Mouse (Mus musculus): ENCODE data around the gene Sipa1l2. TPM values are rescaled to one million over a fixed set of nuclear protein-coding genes. Genes with fewer than 3 reads are reported as not detected.

Sipa1l2 gene
- polyA plus RNA-seq, 1 experiment from 2014 or later: 25.3 TPM

GRCm38 (mm10) chr8:125557391-125558108 lies 12.1 kb downstream of the Sipa1l2 start:
- ATAC-seq (ENCODE audit: low FRiP score, low read depth): no peak
- Histone ChIP-seq H3K36me3 (no peaks in the 10 kb centered on the region), H3K4me2 (no peak overlapping the region), H3K9ac (no peak overlapping the region), H3K9me3 (no peaks in the 10 kb centered on the region), H3K27me3 (no peaks in the 10 kb centered on the region), H3K4me3 (no peak overlapping the region), H3K27ac (replicated peaks) (peak overlapping the region; percentile 82), H3K4me1 (replicated peaks) (peaks cover 66% of the 10 kb centered on the region)
- WGBS: 67% methylated on average over 10 of the region's 10 CpGs

- no peak for ATAC-seq (ENCODE audit: low FRiP score, low read depth)
Measured at GRCm38 (mm10) chr8:125556706-125557105, 12.9 kb downstream of the Sipa1l2 start.

GRCm38 (mm10) chr8:125550567-125550966 lies 19.0 kb downstream of the Sipa1l2 start:
- no peaks in the 10 kb centered on the region for H3K36me3 ChIP-seq
- H3K9ac ChIP-seq: no peak overlapping the region
- no peak overlapping the region for H3K4me2 ChIP-seq
- H3K27me3 ChIP-seq: no peaks in the 10 kb centered on the region
- 59% methylated on average over 4 of the region's 4 CpGs for whole genome bisulfite sequencing
- no peak overlapping the region for H3K4me3 ChIP-seq
- no peak for ATAC-seq (ENCODE audit: low FRiP score, low read depth)
- H3K27ac ChIP-seq (replicated peaks): no peak overlapping the region
- no peaks in the 10 kb centered on the region for H3K9me3 ChIP-seq
- H3K4me1 ChIP-seq (replicated peaks): peaks cover 16% of the 10 kb centered on the region

More at GRCm38 (mm10) chr8:125556706-125557105, 12.9 kb downstream of the Sipa1l2 start:
- Histone ChIP-seq H3K9me3 (no peaks in the 10 kb centered on the region), H3K27me3 (no peaks in the 10 kb centered on the region), H3K36me3 (no peaks in the 10 kb centered on the region), H3K4me3 (no peak overlapping the region), H3K27ac (replicated peaks) (no peak overlapping the region), H3K4me2 (no peak overlapping the region), H3K4me1 (replicated peaks) (peaks cover 61% of the 10 kb centered on the region), H3K9ac (no peak overlapping the region)
- 92% methylated on average over 5 of the region's 5 CpGs for WGBS

GRCm38 (mm10) chr8:125547296-125547695 lies 22.3 kb downstream of the Sipa1l2 start:
- Histone ChIP-seq H3K27me3 (no peaks in the 10 kb centered on the region), H3K36me3 (no peaks in the 10 kb centered on the region), H3K4me2 (no peak overlapping the region), H3K9me3 (no peaks in the 10 kb centered on the region), H3K27ac (replicated peaks) (no peak overlapping the region), H3K4me1 (replicated peaks) (peaks cover 23% of the 10 kb centered on the region), H3K9ac (no peak overlapping the region), H3K4me3 (no peak overlapping the region)
- WGBS: 76% methylated on average over 3 of the region's 3 CpGs
- no peak for ATAC-seq (ENCODE audit: low FRiP score, low read depth)

GRCm38 (mm10) chr8:125545866-125546265 lies 23.7 kb downstream of the Sipa1l2 start:
- Histone ChIP-seq H3K4me1 (replicated peaks) (peaks cover 23% of the 10 kb centered on the region), H3K4me2 (no peak overlapping the region), H3K9ac (no peak overlapping the region), H3K4me3 (no peak overlapping the region), H3K27ac (replicated peaks) (no peak overlapping the region), H3K36me3 (no peaks in the 10 kb centered on the region), H3K27me3 (no peaks in the 10 kb centered on the region), H3K9me3 (no peaks in the 10 kb centered on the region)
- 89% methylated on average over 9 of the region's 9 CpGs for WGBS
- no peak for ATAC-seq (ENCODE audit: low FRiP score, low read depth)

GRCm38 (mm10) chr8:125542893-125543613 lies 26.6 kb downstream of the Sipa1l2 start:
- 79% methylated on average over 11 of the region's 11 CpGs for WGBS
- H3K9ac ChIP-seq: no peak overlapping the region
- H3K27ac ChIP-seq (replicated peaks): no peak overlapping the region
- no peaks in the 10 kb centered on the region for H3K36me3 ChIP-seq
- no peak overlapping the region for H3K4me3 ChIP-seq
- no peaks in the 10 kb centered on the region for H3K27me3 ChIP-seq
- no peak for ATAC-seq (ENCODE audit: low FRiP score, low read depth)
- no peaks in the 10 kb centered on the region for H3K9me3 ChIP-seq
- no peak overlapping the region for H3K4me2 ChIP-seq
- peaks cover 20% of the 10 kb centered on the region for H3K4me1 ChIP-seq (replicated peaks)

- Histone ChIP-seq H3K27me3 (no peaks in the 10 kb centered on the region), H3K27ac (replicated peaks) (no peak overlapping the region), H3K4me2 (no peak overlapping the region), H3K9me3 (no peaks in the 10 kb centered on the region), H3K36me3 (no peaks in the 10 kb centered on the region), H3K9ac (no peak overlapping the region), H3K4me3 (no peak overlapping the region), H3K4me1 (replicated peaks) (peaks cover 15% of the 10 kb centered on the region)
- WGBS: 77% methylated on average over 13 of the region's 13 CpGs
- no peak for ATAC-seq (ENCODE audit: low FRiP score, low read depth)
Measured at GRCm38 (mm10) chr8:125539056-125540013, 30.3 kb downstream of the Sipa1l2 start.

- no peak for ATAC-seq (ENCODE audit: low FRiP score, low read depth)
- no peaks in the 10 kb centered on the region for H3K9me3 ChIP-seq
- no peak overlapping the region for H3K4me2 ChIP-seq
- H3K9ac ChIP-seq: no peak overlapping the region
- no peaks in the 10 kb centered on the region for H3K36me3 ChIP-seq
- 47% methylated on average over 6 of the region's 6 CpGs for WGBS
- no peak overlapping the region for H3K4me3 ChIP-seq
- no peak overlapping the region for H3K27ac ChIP-seq (replicated peaks)
- peaks cover 17% of the 10 kb centered on the region for H3K4me1 ChIP-seq (replicated peaks)
- H3K27me3 ChIP-seq: no peaks in the 10 kb centered on the region
Measured at GRCm38 (mm10) chr8:125538265-125538664, 31.3 kb downstream of the Sipa1l2 start.

GRCm38 (mm10) chr8:125533709-125534108 lies 35.9 kb downstream of the Sipa1l2 start:
- Histone ChIP-seq H3K36me3 (no peaks in the 10 kb centered on the region), H3K27me3 (no peaks in the 10 kb centered on the region), H3K4me3 (no peak overlapping the region), H3K9ac (no peak overlapping the region), H3K4me2 (no peak overlapping the region), H3K4me1 (replicated peaks) (peaks cover 56% of the 10 kb centered on the region), H3K9me3 (no peaks in the 10 kb centered on the region), H3K27ac (replicated peaks) (no peak overlapping the region)
- 33% methylated on average over 7 of the region's 7 CpGs for WGBS
- no peak for ATAC-seq (ENCODE audit: low FRiP score, low read depth)

GRCm38 (mm10) chr8:125532953-125533352 lies 36.7 kb downstream of the Sipa1l2 start:
- Histone ChIP-seq H3K36me3 (no peaks in the 10 kb centered on the region), H3K4me2 (no peak overlapping the region), H3K4me1 (replicated peaks) (peaks cover 58% of the 10 kb centered on the region), H3K27ac (replicated peaks) (no peak overlapping the region), H3K9ac (no peak overlapping the region), H3K9me3 (no peaks in the 10 kb centered on the region), H3K4me3 (no peak overlapping the region), H3K27me3 (no peaks in the 10 kb centered on the region)
- 41% methylated on average over 8 of the region's 8 CpGs for WGBS
- ATAC-seq (ENCODE audit: low FRiP score, low read depth): 0 out of 2 replicates have a peak, but pooled peaks have one; percentile 46

- 38% methylated on average over 7 of the region's 7 CpGs for WGBS
- no peak for ATAC-seq (ENCODE audit: low FRiP score, low read depth)
- Histone ChIP-seq H3K4me3 (no peak overlapping the region), H3K4me1 (replicated peaks) (peaks cover 66% of the 10 kb centered on the region), H3K9ac (no peak overlapping the region), H3K36me3 (no peaks in the 10 kb centered on the region), H3K27ac (replicated peaks) (no peak overlapping the region), H3K4me2 (no peak overlapping the region), H3K27me3 (no peaks in the 10 kb centered on the region), H3K9me3 (no peaks in the 10 kb centered on the region)
Measured at GRCm38 (mm10) chr8:125532177-125532576, 37.4 kb downstream of the Sipa1l2 start.

All from hindbrain, embryonic 15.5 days (tissue).